ENCODE assay signal across 9 mouse cellular contexts in genomic region chr11:109653201-109653600, GRCm38 (mm10). TPM values are rescaled to one million over a fixed set of nuclear protein-coding genes. Genes with fewer than 3 reads are reported as not detected.
DNase-seq lines count a peak whose midpoint lies in the region; ATAC-seq and TF ChIP-seq lines count a peak whose summit lies in the region.
"Had no signal": no experiment of that assay in that cellular context is flagged by ENCODE, and none has a peak within 500 bp of the region (broad histone marks: within the 10 kb centered on the region; RNA-seq: fewer than 3 reads in every experiment).

No protein-coding gene starts in this region.

- DNase-seq in left cerebral cortex, adult 2 months (ENCODE audit: extremely low spot score in 1 of 2, low spot score in 2 of 2), result no peak
- DNase-seq in left cerebral cortex, adult 8-10 months (ENCODE audit: low spot score in 2 of 2), result no peak
- DNase-seq in limb, embryonic 10.5 days (ENCODE audit: low spot score), result no peak
- DNase-seq in testis, postnatal 10 days (ENCODE audit: low spot score), result no peak
- no peak for DNase-seq in cerebellum, postnatal 4 days (ENCODE audit: low spot score in 2 of 2)
- DNase-seq: gastrocnemius, postnatal 10 days; thymus, postnatal 25 days had no signal

- H3K9ac ChIP-seq in forebrain, embryonic 15.5 days (replicated peaks), result peak overlapping the region; percentile 96; the same call in 1 of the 2 replicates
- H3K9ac ChIP-seq in neural tube, embryonic 15.5 days (replicated peaks), result peak overlapping the region; percentile 5; the same call in 1 of the 2 replicates

- H3K4me3 ChIP-seq in left cerebral cortex, adult 2 months, result peak overlapping the region; percentile 79
- H3K4me3 ChIP-seq in forebrain, embryonic 15.5 days, result no peak overlapping the region
- H3K4me3 ChIP-seq in limb, embryonic 10.5 days, result peak overlapping the region; percentile 18; the same call in 1 of the 2 replicates
- H3K4me3 ChIP-seq in neural tube, embryonic 15.5 days (replicated peaks), result peak overlapping the region; percentile 12; the same call in 1 of the 2 replicates

- H3K4me2 ChIP-seq in forebrain, embryonic 15.5 days (replicated peaks), result peak overlapping the region; percentile 88
- peak overlapping the region; percentile 85 for H3K4me2 ChIP-seq in neural tube, embryonic 15.5 days

- H3K4me1 ChIP-seq in forebrain, embryonic 15.5 days, result peaks cover 50% of the 10 kb centered on the region
- H3K4me1 ChIP-seq in limb, embryonic 10.5 days, result peaks cover 44% of the 10 kb centered on the region
- H3K4me1 ChIP-seq in neural tube, embryonic 15.5 days, result peaks cover 53% of the 10 kb centered on the region

- no peak for TF ChIP-seq CTCF in left cerebral cortex, adult 2 months (IDR thresholded peaks at IDR 0.05)

- no peaks in the 10 kb centered on the region for H3K9me3 ChIP-seq in forebrain, embryonic 15.5 days
- no peaks in the 10 kb centered on the region for H3K9me3 ChIP-seq in limb, embryonic 10.5 days (replicated peaks)
- no peaks in the 10 kb centered on the region for H3K9me3 ChIP-seq in neural tube, embryonic 15.5 days (replicated peaks)

- intact Hi-C loops in left cerebral cortex, adult 2 months (cut with DNase I), result no loop called here

- peak overlapping the region; percentile 4; the same call in 1 of the 2 replicates for H3K27ac ChIP-seq in left cerebral cortex, adult 2 months
- no peak overlapping the region for H3K27ac ChIP-seq in forebrain, embryonic 15.5 days (replicated peaks)
- H3K27ac ChIP-seq in limb, embryonic 10.5 days, result no peak overlapping the region
- no peak overlapping the region for H3K27ac ChIP-seq in neural tube, embryonic 15.5 days (replicated peaks)

- H3K36me3 ChIP-seq in forebrain, embryonic 15.5 days, result peaks cover 25% of the 10 kb centered on the region
- H3K36me3 ChIP-seq in limb, embryonic 10.5 days, result peaks cover 52% of the 10 kb centered on the region
- peaks cover 29% of the 10 kb centered on the region for H3K36me3 ChIP-seq in neural tube, embryonic 15.5 days

- no peaks in the 10 kb centered on the region for H3K27me3 ChIP-seq in forebrain, embryonic 15.5 days
- no peaks in the 10 kb centered on the region for H3K27me3 ChIP-seq in limb, embryonic 10.5 days (ENCODE audit: low read depth, poor library complexity, severe bottlenecking)
- no peaks in the 10 kb centered on the region for H3K27me3 ChIP-seq in neural tube, embryonic 15.5 days (replicated peaks)

- WGBS in forebrain, embryonic 15.5 days, result 72% methylated on average over 8 of the region's 8 CpGs
- 90% methylated on average over 8 of the region's 8 CpGs for WGBS in limb, embryonic 10.5 days
- 70% methylated on average over 8 of the region's 8 CpGs for WGBS in neural tube, embryonic 15.5 days

- ATAC-seq in forebrain, embryonic 15.5 days (replicated peaks), result no peak
- no peak for ATAC-seq in neural tube, embryonic 15.5 days (ENCODE audit: low FRiP score)

RNA-seq across cellular contexts. Expression of gene Prkar1a, which starts 4.0 kb away (rescaled TPM):
- 100 to 1,000 TPM; 572 to 615 TPM for total RNA-seq in left cerebral cortex, adult 2 months (2021)
- total RNA-seq in left cerebral cortex, adult 8-10 months (2022), result 100 to 1,000 TPM; 569 to 599 (median 583) TPM
- 472 and 496 TPM in 2 replicates for polyA plus RNA-seq in forebrain, embryonic 15.5 days (2015; fragmentation: Nextera tagmentation; extraction: Ambion mirVana)
- polyA plus RNA-seq in limb, embryonic 10.5 days (2016; fragmentation: Nextera tagmentation; extraction: Ambion mirVana), result 290 and 338 TPM in 2 replicates
- 451 and 458 TPM in 2 replicates for polyA plus RNA-seq in neural tube, embryonic 15.5 days (2015; fragmentation: Nextera tagmentation; extraction: Ambion mirVana)

RNA-seq across cellular contexts. Expression of gene Wipi1, which starts 41.4 kb away (rescaled TPM):
- total RNA-seq in left cerebral cortex, adult 2 months (2021), result 10 to 100 TPM; 18.6 to 19.2 TPM
- total RNA-seq in left cerebral cortex, adult 8-10 months (2022), result 10 to 100 TPM; 20.7 to 22.9 (median 22.0) TPM
- 12.1 and 13.0 TPM in 2 replicates for polyA plus RNA-seq in forebrain, embryonic 15.5 days (2015; fragmentation: Nextera tagmentation; extraction: Ambion mirVana)
- 33.3 and 42.3 TPM in 2 replicates for polyA plus RNA-seq in limb, embryonic 10.5 days (2016; fragmentation: Nextera tagmentation; extraction: Ambion mirVana)
- polyA plus RNA-seq in neural tube, embryonic 15.5 days (2015; fragmentation: Nextera tagmentation; extraction: Ambion mirVana), result 16.7 and 22.5 TPM in 2 replicates
